Mouse (Mus musculus): ENCODE results near the gene Dcaf12l1.
"Not testable (repeated sequence)": the region's sequence is repeated elsewhere in the genome, so short reads cannot be mapped to it uniquely, and the experiment has no call there.

The Dcaf12l1 gene

GRCm38 (mm10) chrX:44789761-44790411 is at the start of gene Dcaf12l1:
Gene Dcaf12l1 (minus strand): TSS chrX:44790197.
- in situ Hi-C loops (cut with MboI, MseI): no loop called here

GRCm38 (mm10) chrX:44809356-44809755 is 19.4 kb upstream of the Dcaf12l1 start:
- in situ Hi-C loops (cut with MboI, MseI): not testable (repeated sequence)

GRCm38 (mm10) chrX:44789036-44789760 is 799 bp downstream of the Dcaf12l1 start:
- in situ Hi-C loops (cut with MboI, MseI): no loop called here

Data from T-helper 1 cell (primary cell).